Mouse (Mus musculus): Measurements from ENCODE around the gene Abtb2. TPM values are rescaled to one million over a fixed set of nuclear protein-coding genes. Genes with fewer than 3 reads are reported as not detected.

Abtb2 gene
- total RNA-seq, 2 experiments from 2014 or later, result 10.7 to 11.0 TPM

DNA sequence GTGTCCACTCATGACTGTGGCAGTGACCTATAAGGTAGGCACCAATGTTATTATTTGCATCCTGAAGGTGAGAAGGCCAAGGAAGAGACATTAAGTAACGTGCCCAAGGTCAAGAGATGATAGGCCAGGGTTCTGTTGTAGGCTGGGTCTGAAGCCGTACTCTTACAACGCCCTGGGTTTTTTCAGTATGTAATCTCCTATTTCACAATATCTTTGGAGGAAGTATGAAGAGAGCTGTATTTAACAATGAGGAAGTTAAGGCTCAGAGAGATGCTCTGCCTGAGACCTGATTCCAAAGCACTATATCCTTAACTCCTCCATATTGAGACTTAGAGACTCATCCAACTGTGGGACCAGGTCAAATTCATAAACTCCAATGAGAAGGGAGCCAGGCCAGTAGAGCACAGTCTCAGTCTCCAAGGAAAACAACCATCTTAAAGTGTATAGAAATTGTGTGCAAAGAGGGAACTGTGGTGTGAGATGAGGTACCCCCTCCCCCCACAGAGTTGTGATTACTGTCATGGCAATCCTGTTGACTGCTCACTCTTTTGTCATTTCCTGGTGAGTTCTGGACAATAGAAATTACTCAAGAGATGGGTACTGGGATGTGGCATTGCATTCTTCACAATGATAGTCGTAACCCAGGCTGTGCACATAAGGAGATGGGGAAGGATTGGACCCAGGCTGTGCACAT lies 39.8 kb downstream of the Abtb2 start:
- intact Hi-C loops (cut with DNase I), result no loop called here
- DNase-seq (ENCODE audit: extremely low spot score in 1 of 2, low spot score in 2 of 2), result no peak

DNA sequence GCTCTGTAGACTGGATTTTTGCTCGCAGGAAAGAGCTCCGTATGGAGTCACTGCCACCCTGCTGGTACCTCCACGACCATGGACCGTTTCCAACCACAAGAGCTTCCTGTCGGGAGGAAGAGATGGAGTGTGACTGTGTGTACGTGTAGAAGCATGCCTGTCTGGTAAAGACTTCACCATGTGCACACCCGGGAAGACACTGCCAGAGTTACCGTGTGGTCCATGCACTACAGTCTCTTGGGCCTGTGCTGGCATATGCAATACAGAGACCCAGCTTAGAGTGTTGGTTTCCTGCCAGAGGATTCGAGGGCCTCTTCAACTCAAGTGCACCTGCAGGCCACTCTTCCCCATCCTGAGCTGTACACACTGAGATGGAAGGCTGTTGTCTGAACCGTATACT lies 41.8 kb downstream of the Abtb2 start:
- no peak for DNase-seq (ENCODE audit: extremely low spot score in 1 of 2, low spot score in 2 of 2)
- intact Hi-C loops (cut with DNase I), result no loop called here

DNA sequence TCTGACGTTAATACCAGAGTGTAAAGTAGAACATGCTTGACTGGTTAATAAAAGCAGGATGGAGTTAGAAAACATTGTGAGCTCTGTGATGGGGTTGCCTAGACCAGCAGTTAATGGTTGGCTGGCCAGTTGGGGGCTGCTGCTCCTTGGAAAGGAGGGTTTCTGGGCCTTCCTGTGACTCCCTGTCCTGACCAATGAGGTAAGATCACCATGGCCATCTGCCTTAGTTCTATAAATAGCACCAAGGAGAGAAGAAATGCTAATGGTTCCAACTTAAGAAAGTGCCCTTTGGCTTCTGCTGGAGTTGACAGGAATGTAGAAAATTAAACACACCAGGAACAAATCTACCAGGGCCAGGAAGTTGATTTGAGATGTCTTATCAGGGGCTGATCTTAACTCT lies 42.8 kb downstream of the Abtb2 start:
- intact Hi-C loops (cut with DNase I), result no loop called here
- DNase-seq (ENCODE audit: extremely low spot score in 1 of 2, low spot score in 2 of 2), result no peak

DNA sequence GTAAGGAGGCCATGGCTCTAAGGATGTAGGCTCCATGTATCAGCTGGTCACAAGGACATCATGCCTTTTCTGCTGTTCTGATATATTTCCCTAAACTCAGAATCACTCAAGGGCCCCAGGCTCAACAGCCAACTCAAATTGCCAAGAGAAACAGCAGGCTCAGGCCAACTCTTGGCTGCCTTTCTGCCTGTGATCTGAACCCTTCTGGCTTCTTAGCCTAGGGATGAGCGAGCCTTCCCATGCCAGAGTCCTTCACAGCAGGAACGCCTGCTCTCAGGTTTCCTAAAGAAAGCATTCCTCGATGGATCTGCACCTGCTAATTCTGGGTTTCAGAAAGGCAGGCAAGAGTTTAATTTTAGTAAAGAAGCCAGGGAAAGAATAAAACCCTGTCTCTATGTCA lies 43.4 kb downstream of the Abtb2 start:
- DNase-seq (ENCODE audit: extremely low spot score in 1 of 2, low spot score in 2 of 2), result peak in 1 of 2 experiments; percentile 48
- intact Hi-C loops (cut with DNase I), result no loop called here

DNA sequence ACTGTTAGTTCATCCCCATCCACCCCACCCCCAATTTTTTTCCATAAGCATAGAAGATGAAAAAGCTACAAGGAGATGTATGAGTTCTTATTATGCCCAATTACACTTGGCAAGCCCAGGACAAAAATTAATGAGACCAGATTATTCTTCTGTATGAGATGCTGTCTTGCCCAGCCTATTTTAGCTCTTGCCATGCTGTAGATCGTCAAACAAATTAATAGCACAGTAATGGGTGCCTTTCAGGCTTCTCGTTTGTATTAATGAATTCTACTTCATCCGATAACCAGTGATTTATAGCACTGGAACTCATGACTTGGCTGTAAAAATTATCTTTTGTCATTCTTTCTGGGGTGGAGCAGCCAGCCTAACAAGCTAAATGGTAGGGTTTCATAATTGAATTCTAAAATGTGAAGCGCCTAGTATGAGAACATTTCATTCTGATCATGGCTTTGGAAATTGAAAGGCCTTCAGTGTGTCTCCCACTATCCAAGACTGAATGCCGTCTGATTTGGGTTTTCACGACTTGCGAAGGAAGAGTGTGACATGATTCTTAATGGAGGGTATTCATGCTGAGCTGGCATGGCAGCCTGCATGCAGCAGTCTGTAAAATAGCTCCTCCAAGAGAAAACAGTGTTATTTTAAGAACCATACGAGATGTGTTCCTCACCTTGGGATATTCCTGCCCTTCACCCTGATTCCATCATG lies 44.9 kb downstream of the Abtb2 start:
- intact Hi-C loops (cut with DNase I), result no loop called here
- peak in 1 of 2 experiments; percentile 36 for DNase-seq (ENCODE audit: extremely low spot score in 1 of 2, low spot score in 2 of 2)

DNA sequence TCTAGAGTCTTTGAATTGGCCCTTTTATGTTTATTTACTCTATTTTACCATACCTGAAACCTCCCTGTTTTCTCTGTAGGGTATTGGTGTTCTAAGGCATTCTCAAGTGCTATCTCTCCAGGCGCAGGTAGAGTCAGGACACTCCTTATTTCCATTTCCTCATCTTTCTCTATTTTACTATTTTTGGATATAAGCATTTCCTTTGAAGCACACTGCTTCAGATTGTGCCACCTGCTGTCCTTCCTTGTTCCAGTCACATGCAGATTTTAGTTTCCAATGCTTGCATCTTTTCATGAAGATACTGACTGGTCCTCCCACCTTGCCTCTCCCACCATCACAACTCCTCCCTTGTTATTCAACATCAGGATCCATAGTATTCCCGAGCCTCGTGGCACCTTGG lies 47.8 kb downstream of the Abtb2 start:
- intact Hi-C loops (cut with DNase I), result no loop called here
- DNase-seq (ENCODE audit: extremely low spot score in 1 of 2, low spot score in 2 of 2), result no peak

DNA sequence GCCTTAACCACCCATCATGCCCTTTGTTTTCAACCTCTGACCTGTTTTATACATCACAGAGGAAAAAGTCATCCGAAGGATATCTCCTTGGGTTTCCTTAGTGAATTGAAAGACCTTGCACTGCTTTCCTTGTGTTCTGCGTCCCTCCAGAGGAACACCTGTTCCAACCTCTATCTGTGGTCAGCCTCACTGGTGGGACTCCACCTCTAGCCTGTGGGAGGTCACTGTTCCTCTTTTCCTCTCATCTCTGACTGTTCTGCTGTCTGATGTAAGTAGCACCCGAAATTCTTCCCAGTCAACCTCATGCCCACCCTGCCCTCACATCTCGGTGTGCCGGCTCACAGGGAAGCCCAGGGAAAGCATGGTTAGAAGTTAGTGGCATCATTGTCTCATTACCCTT lies 48.9 kb downstream of the Abtb2 start:
- no peak for DNase-seq (ENCODE audit: extremely low spot score in 1 of 2, low spot score in 2 of 2)
- intact Hi-C loops (cut with DNase I), result no loop called here

DNA sequence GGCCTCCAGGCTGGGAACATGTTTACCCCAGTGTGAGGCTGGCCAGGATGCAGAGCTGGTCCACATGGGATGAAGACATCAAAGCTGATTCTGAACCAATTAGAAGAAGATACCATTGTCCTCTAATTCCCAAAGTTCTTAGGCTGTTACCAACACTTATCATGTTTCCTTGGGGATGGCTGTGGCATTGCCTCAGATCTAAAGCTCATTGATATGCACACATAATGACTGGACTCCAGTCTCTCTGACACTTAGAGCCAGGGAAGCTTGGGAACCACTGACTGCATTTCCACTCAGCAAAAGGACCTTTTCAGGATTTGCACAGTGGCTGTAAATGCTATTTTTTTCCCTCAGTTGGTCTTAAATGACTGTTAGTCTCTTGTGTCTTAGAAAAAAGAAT lies 52.3 kb downstream of the Abtb2 start:
- intact Hi-C loops (cut with DNase I), result no loop called here

DNA sequence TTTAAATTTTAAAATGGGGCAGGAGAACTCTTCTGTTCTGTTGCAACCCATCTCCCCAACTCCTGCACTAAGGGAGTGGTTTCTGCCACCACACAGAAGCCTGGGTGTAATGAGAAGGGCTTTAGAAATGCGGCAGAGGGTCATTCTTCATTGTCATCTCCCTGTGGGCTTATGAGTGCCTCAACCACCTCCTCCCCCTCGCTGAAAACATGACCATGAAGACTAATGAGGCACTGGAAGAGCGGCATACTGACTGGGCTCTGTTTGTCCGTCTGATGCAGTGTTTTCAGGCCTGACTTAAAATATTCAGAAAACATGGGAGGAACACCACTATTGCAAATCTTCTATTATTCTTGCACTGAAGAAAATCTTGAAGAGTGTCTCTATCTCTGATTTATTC lies 56.8 kb downstream of the Abtb2 start:
- intact Hi-C loops (cut with DNase I), result no loop called here
- no peak for DNase-seq (ENCODE audit: extremely low spot score in 1 of 2, low spot score in 2 of 2)

More for the DNA sequence above, 52.3 kb downstream of the Abtb2 start:
- no peak for DNase-seq (ENCODE audit: extremely low spot score in 1 of 2, low spot score in 2 of 2)

DNA sequence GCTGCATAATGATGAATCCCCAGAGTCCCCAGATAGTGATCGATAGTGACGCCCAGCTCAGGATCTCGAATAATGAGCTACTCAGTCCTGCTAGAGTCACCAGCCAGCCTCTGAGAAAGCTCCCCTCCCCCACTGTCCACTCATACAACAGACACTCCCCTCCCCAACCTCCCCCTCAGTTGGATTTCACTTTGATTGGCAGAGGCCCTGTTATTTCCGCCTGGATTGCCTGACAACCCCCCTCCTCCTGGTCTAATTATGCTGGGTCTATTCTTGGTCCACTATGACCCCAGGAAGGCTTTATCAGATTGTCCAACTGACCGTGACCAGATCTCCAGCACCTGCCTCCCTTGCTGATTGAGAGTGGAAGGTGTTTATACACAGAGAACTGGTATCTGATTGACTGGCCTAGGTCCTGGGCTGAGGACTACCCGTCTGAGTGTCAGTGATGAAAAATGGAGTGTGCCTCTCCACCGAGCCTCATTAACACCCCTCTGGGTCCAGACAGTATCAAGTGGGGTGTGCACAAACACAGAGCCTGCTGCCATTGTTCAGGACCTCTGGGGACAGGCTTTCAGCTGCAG lies 59.3 kb downstream of the Abtb2 start:
- intact Hi-C loops (cut with DNase I), result no loop called here
- no peak for DNase-seq (ENCODE audit: extremely low spot score in 1 of 2, low spot score in 2 of 2)

DNA sequence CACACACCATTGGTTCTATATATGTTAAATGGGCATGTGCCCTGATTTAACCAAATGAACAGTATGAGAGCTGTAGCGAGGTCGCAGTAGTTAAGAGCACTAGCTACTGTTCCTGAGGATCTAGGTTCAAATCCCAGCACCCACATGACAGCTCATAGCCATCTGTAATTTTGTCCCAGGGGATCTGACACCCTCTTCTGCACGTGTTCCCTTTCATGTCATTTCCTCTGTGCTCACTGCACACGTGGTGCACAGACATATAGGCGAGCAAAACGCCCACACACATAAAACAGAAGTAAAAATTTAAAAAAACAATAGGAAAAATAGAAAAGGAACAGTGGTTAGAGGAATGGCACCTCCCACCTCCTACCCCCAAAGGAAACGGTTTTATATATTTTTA lies 61.0 kb downstream of the Abtb2 start:
- intact Hi-C loops (cut with DNase I), result no loop called here

DNA sequence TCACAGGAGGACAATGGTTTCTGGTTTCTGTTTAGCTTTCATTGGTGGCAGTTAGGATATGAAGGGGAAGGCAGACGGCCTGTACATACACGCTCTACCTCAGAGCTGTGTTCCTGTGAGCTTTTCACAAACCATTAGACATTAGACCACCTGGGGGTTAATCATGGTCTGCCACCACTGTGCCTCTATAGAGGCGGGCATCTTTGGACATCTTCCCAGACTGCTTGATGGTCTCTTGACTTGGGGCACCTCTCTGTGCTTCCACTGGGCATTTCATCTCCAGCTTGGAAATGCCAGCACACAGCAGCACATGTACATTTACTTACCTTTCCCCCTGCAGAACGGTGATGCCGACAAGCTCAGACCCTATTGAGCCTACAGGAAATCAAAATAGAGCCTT lies 63.8 kb downstream of the Abtb2 start:
- DNase-seq (ENCODE audit: extremely low spot score in 1 of 2, low spot score in 2 of 2), result no peak
- intact Hi-C loops (cut with DNase I), result no loop called here

More for the DNA sequence above, 61.0 kb downstream of the Abtb2 start:
- no peak for DNase-seq (ENCODE audit: extremely low spot score in 1 of 2, low spot score in 2 of 2)

DNA sequence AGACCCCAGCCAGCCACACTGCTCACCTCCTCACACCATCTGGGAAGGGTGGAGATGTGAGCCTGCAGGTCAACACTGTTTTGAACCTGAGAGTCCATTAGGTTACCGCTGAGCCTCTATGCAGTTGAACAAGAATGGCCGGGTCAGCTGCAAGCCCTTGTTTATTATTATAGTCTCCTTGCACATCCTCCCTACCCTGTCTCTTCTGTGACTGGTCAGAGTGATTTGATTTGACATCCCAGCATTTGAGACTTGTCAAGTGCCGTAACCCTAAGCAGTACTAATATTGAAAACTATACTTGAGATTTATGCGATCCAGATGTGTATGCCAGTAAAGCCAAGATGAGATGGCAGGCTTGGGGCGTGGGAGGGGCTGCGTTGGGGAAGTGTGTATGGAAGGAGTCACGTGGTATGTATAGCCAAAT lies 65.2 kb downstream of the Abtb2 start:
- intact Hi-C loops (cut with DNase I), result no loop called here
- no peak for DNase-seq (ENCODE audit: extremely low spot score in 1 of 2, low spot score in 2 of 2)

DNA sequence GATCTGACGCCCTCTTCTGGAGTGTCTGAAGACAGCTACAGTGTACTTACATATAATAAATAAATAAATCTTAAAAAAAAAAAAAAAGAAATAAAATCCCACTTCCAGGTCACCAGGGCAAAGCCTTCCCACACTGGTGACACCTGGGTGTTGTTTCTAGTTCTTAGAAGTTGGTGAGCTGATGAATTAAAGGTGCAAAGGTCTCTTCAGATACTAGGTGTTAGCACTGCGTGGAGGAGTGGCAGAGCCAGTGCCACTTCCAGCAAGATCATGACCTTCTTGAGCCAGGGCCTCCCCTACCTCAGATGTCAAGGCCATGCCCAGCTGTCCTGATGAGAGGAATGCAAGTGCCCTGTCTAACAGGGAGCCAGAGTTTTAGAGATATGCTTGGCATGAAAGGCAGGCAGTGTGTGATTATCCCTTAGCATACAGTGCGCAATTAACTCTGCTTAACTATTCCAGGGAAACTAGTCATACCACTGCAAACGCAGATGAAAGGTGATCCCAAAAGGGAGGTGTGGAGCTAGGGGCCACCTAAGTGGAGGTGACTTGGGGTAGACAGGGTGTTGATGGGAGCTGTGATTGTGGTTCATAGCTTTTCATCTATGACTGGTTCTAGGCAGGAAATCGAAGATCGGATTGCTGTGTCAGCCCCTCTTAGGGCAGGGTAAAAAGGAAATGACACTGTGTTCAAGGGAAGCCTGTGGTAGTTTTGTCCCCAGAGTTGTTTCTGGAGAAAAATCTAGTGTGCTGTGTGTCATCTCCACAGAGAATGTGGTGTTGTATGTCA lies 66.2 kb downstream of the Abtb2 start:
- no peak for DNase-seq (ENCODE audit: extremely low spot score in 1 of 2, low spot score in 2 of 2)
- intact Hi-C loops (cut with DNase I), result no loop called here

DNA sequence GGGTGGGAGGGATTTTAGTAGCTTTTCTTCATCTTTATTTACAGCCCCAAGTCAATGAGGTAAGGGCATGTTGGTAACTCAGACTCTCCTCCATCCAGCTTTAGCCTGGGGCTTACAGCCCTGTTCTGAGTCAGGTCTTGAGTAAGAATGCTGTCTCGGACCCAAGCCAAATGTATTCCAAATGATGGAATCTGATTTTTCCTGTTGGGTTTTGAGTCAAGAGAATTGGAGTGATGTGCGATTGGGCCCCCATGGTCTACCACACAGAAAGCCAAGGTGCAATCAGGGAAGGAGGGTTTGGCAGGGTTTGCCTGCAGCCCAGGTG lies 66.8 kb downstream of the Abtb2 start:
- intact Hi-C loops (cut with DNase I), result no loop called here
- no peak for DNase-seq (ENCODE audit: extremely low spot score in 1 of 2, low spot score in 2 of 2)

DNA sequence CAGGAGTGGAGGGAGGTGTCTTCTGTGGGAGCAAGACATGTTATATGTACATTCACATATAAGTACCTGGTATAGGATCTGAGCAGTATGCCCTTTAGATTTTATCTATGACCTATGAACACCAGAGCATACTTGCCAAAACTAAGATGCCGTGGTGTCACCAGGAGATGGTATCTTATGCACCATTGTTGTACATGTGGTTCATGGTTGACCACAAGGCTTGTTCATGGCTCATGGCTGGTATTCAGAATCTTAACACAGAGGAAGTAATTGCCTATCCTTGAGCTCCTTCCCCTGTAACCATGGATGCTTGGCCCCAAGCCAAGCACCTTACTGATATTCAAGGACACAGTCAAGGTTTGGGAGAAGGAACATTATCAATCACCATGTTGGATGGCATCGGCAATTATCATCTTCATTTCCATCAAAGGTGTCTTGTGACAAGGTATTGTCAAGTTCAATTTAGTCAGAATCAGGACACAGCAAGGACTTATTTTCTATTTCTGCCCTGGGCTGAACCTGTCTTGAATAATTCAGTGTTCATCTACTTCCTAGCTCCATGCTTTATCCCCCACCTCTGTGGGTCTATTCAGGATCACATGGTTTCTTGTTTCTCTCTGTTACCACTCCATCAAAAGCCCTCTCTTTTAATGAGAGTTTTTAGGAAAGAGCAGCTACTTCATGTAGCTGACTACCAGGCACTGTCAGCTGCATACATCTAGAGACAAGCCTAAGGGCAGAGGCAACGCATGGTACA lies 69.8 kb downstream of the Abtb2 start:
- intact Hi-C loops (cut with DNase I), result loop anchor here (5.0 kb wide), 1 partner anchor 69 kb away; the partner anchor contains the start of gene Abtb2
- no peak for DNase-seq (ENCODE audit: extremely low spot score in 1 of 2, low spot score in 2 of 2)

DNA sequence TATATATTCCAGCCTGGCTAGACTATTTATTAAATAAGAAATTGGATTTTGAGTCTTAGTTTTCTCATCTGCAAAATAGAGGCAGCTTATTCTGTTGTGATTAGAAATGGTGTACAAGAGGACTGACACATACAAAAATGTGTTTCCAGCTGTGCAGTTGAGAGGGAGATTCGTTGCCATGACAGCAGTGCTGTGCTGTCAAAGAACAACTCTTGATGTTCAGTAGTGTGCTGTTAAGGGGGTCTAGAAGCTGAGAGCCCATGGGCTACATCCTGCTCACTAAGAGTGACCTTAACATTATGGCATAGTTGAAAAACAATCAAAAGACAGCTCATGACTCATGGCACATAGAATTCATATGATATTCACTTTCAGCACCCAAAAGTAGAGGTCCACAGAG lies 71.3 kb downstream of the Abtb2 start:
- intact Hi-C loops (cut with DNase I), result loop anchor here (5.0 kb wide), 1 partner anchor 70 kb away; the partner anchor contains the start of gene Abtb2
- no peak for DNase-seq (ENCODE audit: extremely low spot score in 1 of 2, low spot score in 2 of 2)

DNA sequence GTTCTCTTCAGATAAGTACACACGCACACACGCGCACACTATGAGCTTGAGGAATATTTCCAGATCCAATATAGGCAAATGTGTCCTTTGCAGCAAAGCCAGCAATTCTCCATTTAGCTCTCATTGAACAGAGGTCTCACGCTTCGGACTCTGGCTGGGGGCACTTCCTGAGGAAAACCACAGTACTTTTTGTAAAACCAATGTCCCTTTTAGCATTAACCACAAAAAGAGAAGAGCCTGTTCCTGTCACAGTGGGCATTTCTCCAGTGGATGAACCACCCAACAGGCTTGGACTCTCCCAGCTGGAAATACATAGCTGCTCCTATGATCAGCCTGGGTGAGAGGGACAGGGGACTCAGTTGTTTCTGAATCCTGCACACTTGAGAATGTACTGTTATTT lies 71.8 kb downstream of the Abtb2 start:
- intact Hi-C loops (cut with DNase I), result loop anchor here (5.0 kb wide), 1 partner anchor 71 kb away; the partner anchor contains the start of gene Abtb2

DNA sequence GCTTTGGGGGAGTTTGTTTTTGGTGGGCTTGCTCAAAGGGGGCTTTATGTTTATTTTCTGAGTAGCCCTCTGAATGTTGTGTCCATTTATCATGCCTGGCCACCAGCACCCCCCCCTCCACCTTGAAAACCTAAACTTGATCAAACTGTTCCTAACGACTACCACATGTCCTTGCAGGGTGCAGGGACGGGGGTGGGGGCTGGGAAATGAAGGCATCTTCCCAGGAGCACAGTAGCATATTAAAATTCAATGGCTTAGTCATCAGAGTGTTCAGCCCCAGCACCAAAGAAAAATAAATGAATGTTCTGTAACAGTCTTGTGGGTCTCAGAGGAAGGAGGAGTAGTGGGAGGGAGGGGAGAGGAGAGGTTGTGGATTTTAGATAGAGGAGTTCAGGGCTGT lies 73.6 kb downstream of the Abtb2 start:
- DNase-seq (ENCODE audit: extremely low spot score in 1 of 2, low spot score in 2 of 2), result no peak
- intact Hi-C loops (cut with DNase I), result loop anchor here (5.0 kb wide), 1 partner anchor 72 kb away; the partner anchor contains the start of gene Abtb2

More for the DNA sequence above, 71.8 kb downstream of the Abtb2 start:
- no peak for DNase-seq (ENCODE audit: extremely low spot score in 1 of 2, low spot score in 2 of 2)

Measured in left cerebral cortex, postnatal 10 days (tissue).